Mouse (Mus musculus) frontal cortex, postnatal 10 days (tissue): ENCODE data around the gene Adamts12.

Source experiments
- DNase-seq, 2 experiments: peaks; one replicate each; pipeline ENCODE4 v3.0.0; 2022; ENCODE audit warnings: low spot score in 2 of 2, mixed read lengths in 1 of 2

Adamts12 gene

DNA sequence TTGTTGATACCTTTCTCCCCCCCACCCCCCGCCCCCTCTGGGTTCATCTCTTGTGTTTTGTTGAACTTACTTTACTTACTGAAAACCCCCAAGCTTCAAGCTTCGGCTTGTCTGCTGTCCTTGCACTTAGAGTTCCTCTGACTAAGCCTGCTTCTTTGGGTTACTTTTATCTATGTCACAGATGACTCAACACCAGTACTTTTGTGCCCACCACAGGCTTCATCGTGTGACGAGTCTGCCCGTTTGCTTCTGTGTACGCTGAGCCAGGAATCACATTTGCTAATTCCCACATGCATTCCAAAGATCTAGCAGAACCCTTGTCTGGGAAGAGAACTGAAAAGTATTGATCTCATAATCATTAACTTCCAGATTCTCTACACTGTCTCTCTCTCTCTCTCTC, 94.8 kb downstream of the Adamts12 start:
- no peak for DNase-seq

GRCm38 (mm10) chr15:11160759-11161158, 96.2 kb downstream of the Adamts12 start:
- no peak for DNase-seq

DNA sequence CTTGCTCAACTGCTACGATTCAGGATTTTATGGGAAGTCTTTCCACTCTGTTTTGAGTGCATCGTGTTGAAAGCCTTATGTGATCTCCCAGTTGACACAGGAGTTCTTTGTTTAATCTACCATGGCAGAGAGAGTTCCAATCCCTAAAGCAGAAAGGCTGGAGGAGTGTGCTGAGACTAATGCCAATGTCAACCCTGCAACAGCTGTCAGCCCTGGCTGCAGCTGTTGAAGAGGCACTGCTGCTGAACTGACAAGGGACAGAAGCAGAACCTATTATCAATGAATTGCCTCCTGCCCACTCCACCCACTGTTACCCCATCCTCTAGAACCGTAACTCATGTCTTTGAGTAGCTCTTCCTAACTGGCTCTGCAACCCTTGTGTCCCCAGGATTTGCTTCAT, 101.3 kb downstream of the Adamts12 start:
- DNase-seq = no peak

- DNase-seq = no peak
Observed at GRCm38 (mm10) chr15:11173884-11174470, 109.4 kb downstream of the Adamts12 start.

DNA sequence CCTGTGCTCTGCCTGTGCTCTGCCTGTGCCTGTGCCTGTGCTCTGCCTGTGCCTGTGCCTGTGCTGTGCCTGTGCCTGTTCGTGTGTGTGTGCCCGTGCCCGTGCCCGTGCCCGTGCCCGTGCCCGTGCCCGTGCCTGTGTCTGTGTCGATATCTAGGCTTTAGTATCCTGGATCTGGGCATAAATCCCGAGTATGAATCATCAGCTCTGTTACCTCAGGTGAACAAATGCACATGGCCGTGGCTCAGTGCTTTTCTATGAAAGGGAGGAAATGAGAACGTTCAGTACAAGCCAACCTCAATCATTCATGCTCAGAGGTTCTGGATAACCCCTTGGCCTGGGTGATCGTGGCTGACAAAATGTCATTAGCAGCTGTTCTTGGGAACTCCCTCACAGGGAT, 110.3 kb downstream of the Adamts12 start:
- DNase-seq = no peak

- DNase-seq = no peak
Observed at GRCm38 (mm10) chr15:11177448-11177847, 112.9 kb downstream of the Adamts12 start.

DNA sequence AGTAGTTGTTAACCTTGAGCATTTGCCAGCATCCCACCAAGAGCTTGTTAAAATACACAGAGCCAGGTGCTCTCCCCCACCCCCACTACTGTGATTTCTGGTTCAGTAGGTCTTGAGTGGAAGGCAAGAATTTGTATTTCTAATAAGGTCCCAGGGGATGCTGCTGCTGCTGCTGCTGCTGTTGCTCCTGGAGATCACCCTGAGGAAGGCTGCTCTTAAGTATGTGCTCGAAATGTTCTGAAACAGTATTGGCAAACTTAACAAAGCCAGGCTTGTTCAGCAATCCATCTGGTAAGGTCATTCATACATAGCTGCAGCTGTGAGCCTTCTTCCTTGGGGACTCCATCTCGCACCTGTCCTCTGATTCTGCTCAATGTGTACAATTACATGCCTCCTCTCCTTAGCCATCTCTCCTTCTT, 115.2 kb downstream of the Adamts12 start:
- DNase-seq = no peak

GRCm38 (mm10) chr15:11186711-11187110, 122.1 kb downstream of the Adamts12 start:
- DNase-seq = no peak

GRCm38 (mm10) chr15:11190447-11190846, 125.9 kb downstream of the Adamts12 start:
- no peak for DNase-seq

GRCm38 (mm10) chr15:11192762-11193161, 128.2 kb downstream of the Adamts12 start:
- DNase-seq = no peak

DNA sequence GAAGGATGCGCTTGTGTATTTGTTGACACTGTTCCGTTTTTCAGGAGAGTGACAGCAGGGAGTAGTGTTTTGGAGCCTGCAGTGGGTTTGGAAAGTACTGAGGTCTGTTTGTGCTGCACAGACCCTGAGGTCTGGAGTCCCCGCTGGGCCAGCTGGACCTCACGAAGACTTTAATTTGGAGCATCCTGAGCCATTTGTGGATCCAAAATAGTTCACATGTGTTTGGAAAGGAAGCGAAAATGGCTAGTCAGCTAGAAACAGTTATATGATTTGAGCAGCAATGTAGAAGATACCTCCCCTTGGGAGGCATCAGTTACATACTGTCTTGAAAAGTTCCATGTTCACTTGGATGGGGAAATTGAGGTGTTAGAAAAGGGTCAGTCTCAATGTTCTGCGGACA, 132.5 kb downstream of the Adamts12 start:
- peak in 1 of 2 experiments; percentile 7 for DNase-seq

DNA sequence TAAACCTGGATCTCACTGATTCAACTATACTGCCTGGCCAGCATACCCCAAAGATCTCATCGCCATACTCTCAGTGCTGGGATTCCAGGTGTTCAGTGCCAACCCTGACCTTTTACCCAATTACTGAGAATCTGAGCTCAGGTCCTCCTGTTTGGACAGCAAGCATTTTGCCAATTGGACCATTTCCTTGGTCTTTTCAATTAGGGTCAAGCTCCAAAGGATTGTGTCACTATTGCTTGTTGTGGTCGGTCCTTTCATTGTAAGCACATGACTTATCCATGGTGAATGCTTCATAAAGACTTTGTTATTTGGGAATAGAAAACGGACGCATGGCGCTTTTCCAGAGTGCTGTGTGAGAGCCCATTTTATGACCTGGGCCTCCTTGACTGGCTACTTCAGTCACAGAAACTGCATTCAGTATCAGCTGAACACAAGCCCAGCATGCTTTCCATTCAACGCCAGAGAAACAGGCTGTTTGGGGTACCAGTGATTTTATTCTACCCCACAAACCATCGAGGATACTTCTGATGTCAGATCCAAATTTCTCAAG, 133.7 kb downstream of the Adamts12 start:
- DNase-seq = no peak

- DNase-seq = no peak
Observed at GRCm38 (mm10) chr15:11203084-11203483, 138.5 kb downstream of the Adamts12 start.

- no peak for DNase-seq
Observed at GRCm38 (mm10) chr15:11204934-11205333, 140.3 kb downstream of the Adamts12 start.

GRCm38 (mm10) chr15:11210976-11211375, 146.4 kb downstream of the Adamts12 start:
- DNase-seq = no peak

- no peak for DNase-seq
Observed at GRCm38 (mm10) chr15:11233906-11234632, 169.5 kb downstream of the Adamts12 start.

GRCm38 (mm10) chr15:11240406-11240805, 175.8 kb downstream of the Adamts12 start:
- no peak for DNase-seq

GRCm38 (mm10) chr15:11241288-11241687, 176.7 kb downstream of the Adamts12 start:
- DNase-seq = no peak

- no peak for DNase-seq
Observed at GRCm38 (mm10) chr15:11246402-11246801, 181.8 kb downstream of the Adamts12 start.

- DNase-seq = no peak
Observed at GRCm38 (mm10) chr15:11279273-11280080, 214.9 kb downstream of the Adamts12 start.

DNA sequence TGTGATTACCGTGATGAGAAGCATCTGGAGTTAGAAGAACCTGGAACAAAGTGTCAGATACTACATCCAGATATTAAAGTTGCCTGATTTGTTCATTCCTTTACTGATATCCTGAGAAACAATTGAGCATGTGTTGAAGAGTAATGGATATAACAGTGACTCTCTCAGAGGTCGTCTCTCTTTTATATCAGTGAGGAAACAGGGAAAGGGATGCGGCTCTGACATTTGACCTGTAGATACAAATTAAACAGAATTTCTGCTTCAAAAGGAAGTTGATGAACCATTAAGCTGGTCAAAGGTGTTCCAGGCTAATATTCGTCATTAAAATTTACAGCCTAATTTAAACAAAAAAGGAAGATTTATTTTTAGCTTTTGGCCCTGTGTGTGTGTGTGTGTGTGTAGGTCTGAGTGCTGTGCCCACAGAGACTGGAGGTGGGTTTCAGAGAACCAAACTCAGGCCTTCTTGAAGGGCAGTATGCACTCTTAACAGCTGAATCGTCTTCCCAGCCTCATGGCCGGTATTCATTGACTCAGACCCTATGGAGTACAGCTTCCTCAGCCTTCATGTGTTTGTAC, 216.2 kb downstream of the Adamts12 start:
- DNase-seq = no peak

GRCm38 (mm10) chr15:11283171-11283570, 218.6 kb downstream of the Adamts12 start:
- DNase-seq = no peak
